Mouse (Mus musculus): ENCODE measurements at regions not wholly inside any gene's neighbourhood (a gene's known extent, or its start where the extent isn't known, plus 50 kb on each side); places are given as distances from the start of the nearest gene placed in this dataset.

GRCm38 (mm10) chr2:114918420-114919332 lies 263.9 kb upstream of the Dph6 start:
- TF ChIP-seq CTCF (IDR thresholded peaks at IDR 0.05; ENCODE audit: low read depth): no peak
- TF ChIP-seq EP300 (IDR thresholded peaks at IDR 0.05; ENCODE audit: low read depth): no peak
- Histone ChIP-seq H3K4me2 (ENCODE audit: low read depth, low read length) (no peak overlapping the region), H3K4me3 (ENCODE audit: low read depth, low read length) (no peak overlapping the region), H3K9me3 (ENCODE audit: low read length) (no peaks in the 10 kb centered on the region), H3K9ac (replicated peaks) (no peak overlapping the region), H3K27ac (ENCODE audit: low read depth) (no peak overlapping the region), H3K27me3 (ENCODE audit: insufficient read depth, low read length) (no peaks in the 10 kb centered on the region), H3K36me3 (replicated peaks; ENCODE audit: insufficient read depth, low read length) (no peaks in the 10 kb centered on the region), H3K4me1 (ENCODE audit: insufficient read depth) (no peaks in the 10 kb centered on the region)
- ATAC-seq (no peak), DNase-seq (no peak)
- WGBS (ENCODE audit: insufficient replicate concordance): 80% methylated on average over 16 of the region's 16 CpGs

- Histone ChIP-seq H3K9me3 (ENCODE audit: low read length) (no peaks in the 10 kb centered on the region), H3K4me2 (ENCODE audit: low read depth, low read length) (no peak overlapping the region), H3K27me3 (ENCODE audit: insufficient read depth, low read length) (no peaks in the 10 kb centered on the region), H3K36me3 (replicated peaks; ENCODE audit: insufficient read depth, low read length) (no peaks in the 10 kb centered on the region), H3K9ac (replicated peaks) (no peak overlapping the region), H3K27ac (ENCODE audit: low read depth) (no peak overlapping the region), H3K4me1 (ENCODE audit: insufficient read depth) (no peaks in the 10 kb centered on the region), H3K4me3 (ENCODE audit: low read depth, low read length) (no peak overlapping the region)
- DNase-seq (no peak), ATAC-seq (no peak)
- TF ChIP-seq EP300 (IDR thresholded peaks at IDR 0.05; ENCODE audit: low read depth) (no peak), CTCF (IDR thresholded peaks at IDR 0.05; ENCODE audit: low read depth) (no peak)
- 65% methylated on average over 2 of the region's 2 CpGs for WGBS (ENCODE audit: insufficient replicate concordance)
Measured at GRCm38 (mm10) chr2:114923911-114924310, 269.1 kb upstream of the Dph6 start.

GRCm38 (mm10) chr2:114935436-114935835 lies 280.7 kb upstream of the Dph6 start:
- H3K4me3 ChIP-seq (ENCODE audit: low read depth, low read length): no peak overlapping the region
- no peak overlapping the region for H3K9ac ChIP-seq (replicated peaks)
- H3K27ac ChIP-seq (ENCODE audit: low read depth): no peak overlapping the region
- TF ChIP-seq CTCF (IDR thresholded peaks at IDR 0.05; ENCODE audit: low read depth): no peak
- no peak for TF ChIP-seq EP300 (IDR thresholded peaks at IDR 0.05; ENCODE audit: low read depth)
- H3K9me3 ChIP-seq (ENCODE audit: low read length): no peaks in the 10 kb centered on the region
- no peaks in the 10 kb centered on the region for H3K36me3 ChIP-seq (replicated peaks; ENCODE audit: insufficient read depth, low read length)
- 69% methylated on average over 3 of the region's 3 CpGs for WGBS (ENCODE audit: insufficient replicate concordance)
- H3K4me1 ChIP-seq (ENCODE audit: insufficient read depth): no peaks in the 10 kb centered on the region
- no peaks in the 10 kb centered on the region for H3K27me3 ChIP-seq (ENCODE audit: insufficient read depth, low read length)
- no peak for DNase-seq
- no peak for ATAC-seq
- no peak overlapping the region for H3K4me2 ChIP-seq (ENCODE audit: low read depth, low read length)

- ATAC-seq (no peak), DNase-seq (no peak)
- 51% methylated on average over 7 of the region's 7 CpGs for WGBS (ENCODE audit: insufficient replicate concordance)
- Histone ChIP-seq H3K36me3 (replicated peaks; ENCODE audit: insufficient read depth, low read length) (no peaks in the 10 kb centered on the region), H3K27me3 (ENCODE audit: insufficient read depth, low read length) (no peaks in the 10 kb centered on the region), H3K4me2 (ENCODE audit: low read depth, low read length) (no peak overlapping the region), H3K4me1 (ENCODE audit: insufficient read depth) (no peaks in the 10 kb centered on the region), H3K4me3 (ENCODE audit: low read depth, low read length) (no peak overlapping the region), H3K9ac (replicated peaks) (no peak overlapping the region), H3K27ac (ENCODE audit: low read depth) (no peak overlapping the region), H3K9me3 (ENCODE audit: low read length) (no peaks in the 10 kb centered on the region)
- TF ChIP-seq EP300 (IDR thresholded peaks at IDR 0.05; ENCODE audit: low read depth) (no peak), CTCF (IDR thresholded peaks at IDR 0.05; ENCODE audit: low read depth) (no peak)
Measured at GRCm38 (mm10) chr2:114938416-114939147, 283.8 kb upstream of the Dph6 start.

- Histone ChIP-seq H3K4me3 (ENCODE audit: low read depth, low read length) (no peak overlapping the region), H3K4me2 (ENCODE audit: low read depth, low read length) (no peak overlapping the region), H3K27me3 (ENCODE audit: insufficient read depth, low read length) (no peaks in the 10 kb centered on the region), H3K27ac (ENCODE audit: low read depth) (no peak overlapping the region), H3K36me3 (replicated peaks; ENCODE audit: insufficient read depth, low read length) (no peaks in the 10 kb centered on the region), H3K9ac (replicated peaks) (no peak overlapping the region), H3K9me3 (ENCODE audit: low read length) (no peaks in the 10 kb centered on the region), H3K4me1 (ENCODE audit: insufficient read depth) (no peaks in the 10 kb centered on the region)
- 70% methylated on average over 3 of the region's 3 CpGs for WGBS (ENCODE audit: insufficient replicate concordance)
- DNase-seq (no peak), ATAC-seq (no peak)
- no peak for TF ChIP-seq CTCF (IDR thresholded peaks at IDR 0.05; ENCODE audit: low read depth)
- no peak for TF ChIP-seq EP300 (IDR thresholded peaks at IDR 0.05; ENCODE audit: low read depth)
Measured at GRCm38 (mm10) chr2:114966111-114966510, 311.3 kb upstream of the Dph6 start.

- Histone ChIP-seq H3K4me2 (ENCODE audit: low read depth, low read length) (no peak overlapping the region), H3K9me3 (ENCODE audit: low read length) (no peaks in the 10 kb centered on the region), H3K9ac (replicated peaks) (no peak overlapping the region), H3K27me3 (ENCODE audit: insufficient read depth, low read length) (no peaks in the 10 kb centered on the region), H3K36me3 (replicated peaks; ENCODE audit: insufficient read depth, low read length) (no peaks in the 10 kb centered on the region), H3K4me1 (ENCODE audit: insufficient read depth) (no peaks in the 10 kb centered on the region), H3K4me3 (ENCODE audit: low read depth, low read length) (no peak overlapping the region), H3K27ac (ENCODE audit: low read depth) (no peak overlapping the region)
- no peak for TF ChIP-seq CTCF (IDR thresholded peaks at IDR 0.05; ENCODE audit: low read depth)
- no peak for TF ChIP-seq EP300 (IDR thresholded peaks at IDR 0.05; ENCODE audit: low read depth)
- no peak for ATAC-seq
- WGBS (ENCODE audit: insufficient replicate concordance): 47% methylated on average over 1 of the region's 1 CpGs
- DNase-seq: no peak
Measured at GRCm38 (mm10) chr2:114968651-114969050, 313.9 kb upstream of the Dph6 start.
